9 mouse cellular contexts compared by ENCODE assay signal in genomic region chr19:23162387-23162809, GRCm38 (mm10). TPM values are rescaled to one million over a fixed set of nuclear protein-coding genes. Genes with fewer than 3 reads are reported as not detected.
DNase-seq lines count a peak whose midpoint lies in the region; ATAC-seq lines count a peak whose summit lies in the region.
"Had no signal": no experiment of that assay in that cellular context is flagged by ENCODE, and none has a peak within 500 bp of the region (broad histone marks: within the 10 kb centered on the region; RNA-seq: fewer than 3 reads in every experiment).

No protein-coding gene starts in this region.

- no peaks in the 10 kb centered on the region for H3K27me3 ChIP-seq in heart, embryonic 11.5 days (ENCODE audit: control insufficient read depth, insufficient read depth, low read length)
- H3K27me3 ChIP-seq in embryonic facial prominence, embryonic 13.5 days: 0 out of 2 replicates have a peak, but pooled peaks cover 2% of the 10 kb centered on the region
- no peaks in the 10 kb centered on the region for H3K27me3 ChIP-seq in midbrain, embryonic 10.5 days (ENCODE audit: low read depth, poor library complexity, severe bottlenecking)

- no peak overlapping the region for H3K4me3 ChIP-seq in heart, embryonic 11.5 days (ENCODE audit: low read depth, low read length)
- no peak overlapping the region for H3K4me3 ChIP-seq in embryonic facial prominence, embryonic 13.5 days
- H3K4me3 ChIP-seq in midbrain, embryonic 10.5 days: no peak overlapping the region

- no peak overlapping the region for H3K4me2 ChIP-seq in heart, embryonic 11.5 days
- peak overlapping the region; percentile 9; the same call in 1 of the 2 replicates for H3K4me2 ChIP-seq in embryonic facial prominence, embryonic 13.5 days

- H3K36me3 ChIP-seq in heart, embryonic 11.5 days (ENCODE audit: control insufficient read depth, insufficient read depth, low read length): no peaks in the 10 kb centered on the region
- no peaks in the 10 kb centered on the region for H3K36me3 ChIP-seq in embryonic facial prominence, embryonic 13.5 days
- H3K36me3 ChIP-seq in midbrain, embryonic 10.5 days: no peaks in the 10 kb centered on the region

- H3K9ac ChIP-seq in heart, embryonic 11.5 days (ENCODE audit: low read depth, low read length): no peak overlapping the region
- H3K9ac ChIP-seq in embryonic facial prominence, embryonic 13.5 days: no peak overlapping the region

- no peaks in the 10 kb centered on the region for H3K9me3 ChIP-seq in heart, embryonic 11.5 days (replicated peaks; ENCODE audit: control insufficient read depth, low read length)
- H3K9me3 ChIP-seq in embryonic facial prominence, embryonic 13.5 days: no peaks in the 10 kb centered on the region
- H3K9me3 ChIP-seq in midbrain, embryonic 10.5 days (replicated peaks): no peaks in the 10 kb centered on the region

- H3K4me1 ChIP-seq in heart, embryonic 11.5 days (ENCODE audit: control insufficient read depth, insufficient read depth, low read length): peaks cover 2% of the 10 kb centered on the region; the same call in 1 of the 2 replicates
- H3K4me1 ChIP-seq in embryonic facial prominence, embryonic 13.5 days: peaks cover 19% of the 10 kb centered on the region
- H3K4me1 ChIP-seq in midbrain, embryonic 10.5 days: peaks cover 25% of the 10 kb centered on the region

- intact Hi-C loops in heart, postnatal 25 days (cut with DNase I): no loop called here

- no peak overlapping the region for H3K27ac ChIP-seq in heart, embryonic 11.5 days (ENCODE audit: low read depth, low read length)
- H3K27ac ChIP-seq in embryonic facial prominence, embryonic 13.5 days: no peak overlapping the region
- no peak overlapping the region for H3K27ac ChIP-seq in midbrain, embryonic 10.5 days (replicated peaks)

- no peak for DNase-seq in heart, postnatal 25 days (ENCODE audit: low spot score)
- peak; percentile 66 to 71 for DNase-seq in right cerebral cortex, adult 2 months (ENCODE audit: low spot score in 2 of 2)
- no peak for DNase-seq in right cerebral cortex, postnatal 14 days
- peak; percentile 65 for DNase-seq in yolk sac, embryonic 10.5 days (ENCODE audit: low spot score)
- DNase-seq in lung, postnatal 25 days (ENCODE audit: low spot score): no peak
- DNase-seq in midbrain, embryonic 10.5 days (ENCODE audit: low spot score): no peak
- DNase-seq: layer of hippocampus, adult 9-11 months had no signal

- 23% methylated on average over 8 of the region's 8 CpGs for WGBS in heart, embryonic 11.5 days (ENCODE audit: insufficient replicate concordance)
- WGBS in embryonic facial prominence, embryonic 13.5 days: 16% methylated on average over 8 of the region's 8 CpGs
- WGBS in midbrain, embryonic 10.5 days: 24% methylated on average over 8 of the region's 8 CpGs

- ATAC-seq in heart, embryonic 11.5 days (replicated peaks; ENCODE audit: insufficient number of reproducible peaks, low FRiP score, low TSS enrichment): 0 out of 2 replicates have a peak, but pooled peaks have one; percentile 39
- ATAC-seq in embryonic facial prominence, embryonic 13.5 days (ENCODE audit: insufficient number of reproducible peaks, insufficient read depth, low FRiP score, low TSS enrichment, low read depth): no peak

RNA-seq across cellular contexts. Expression of gene Klf9, which starts 21.4 kb away (rescaled TPM):
- polyA plus RNA-seq in heart, embryonic 11.5 days (2014; fragmentation: Nextera tagmentation; extraction: Ambion mirVana): 1.2 and 1.6 TPM in 2 replicates
- total RNA-seq in heart, postnatal 25 days (2021): 100 to 1,000 TPM; 101 to 130 TPM
- polyA plus RNA-seq in embryonic facial prominence, embryonic 13.5 days (2015; fragmentation: Nextera tagmentation; extraction: Ambion mirVana): 3.2 and 4.6 TPM in 2 replicates
- polyA plus RNA-seq in midbrain, embryonic 10.5 days (2016; fragmentation: Nextera tagmentation; extraction: Ambion mirVana): 0.87 and 0.91 TPM in 2 replicates

Comparison
In these comparisons a context has a peak if more than half of its experiments do, and no peak if none do; other contexts are left out.
1. DNase-seq: peak in right cerebral cortex, adult 2 months (2 of 2) and yolk sac, embryonic 10.5 days (single experiment); none in heart, postnatal 25 days (single experiment), right cerebral cortex, postnatal 14 days (single experiment), lung, postnatal 25 days (single experiment) and midbrain, embryonic 10.5 days (single experiment).